ENCODE assay signal across 25 mouse cellular contexts in the genomic region with DNA sequence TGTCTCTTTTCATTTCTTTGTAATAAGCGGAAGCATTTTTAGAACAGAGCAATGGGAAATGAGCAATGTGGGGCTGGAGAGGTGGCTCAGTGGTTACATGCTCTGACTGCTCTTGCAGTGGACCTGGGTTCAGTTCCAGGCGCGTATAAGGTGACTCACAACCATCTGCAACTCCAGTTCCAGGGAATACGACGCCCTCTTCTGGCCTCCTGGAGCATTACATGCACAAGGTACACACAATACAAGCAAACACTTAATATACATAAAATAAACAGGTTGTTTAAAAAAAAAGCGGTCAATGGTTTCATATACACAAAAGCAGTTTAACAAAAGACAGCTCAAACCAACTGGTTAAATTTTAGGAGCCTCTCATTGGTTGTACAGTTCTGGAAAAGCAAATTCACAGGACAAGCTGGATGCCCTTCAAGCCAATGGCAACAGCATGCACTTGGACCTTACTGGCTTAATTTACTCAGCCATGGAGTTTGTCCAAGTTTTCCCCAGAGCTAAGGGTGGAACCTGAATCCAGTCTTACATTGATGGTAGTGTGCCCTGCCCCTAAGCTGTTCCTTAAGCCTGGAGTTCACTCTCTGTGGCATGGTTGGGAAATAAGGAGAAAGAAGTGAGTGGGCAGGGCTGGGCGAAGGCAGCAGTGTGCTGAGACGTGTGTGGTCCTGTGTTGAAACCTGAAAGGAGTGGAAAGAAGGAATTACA. TPM values are rescaled to one million over a fixed set of nuclear protein-coding genes. Genes with fewer than 3 reads are reported as not detected.
A peak's percentile ranks its signal among the peaks of the same experiment; 100 is the strongest.
DNase-seq lines count a peak whose midpoint lies in the region; ATAC-seq and TF ChIP-seq lines count a peak whose summit lies in the region.
"Had no signal": no experiment of that assay in that cellular context is flagged by ENCODE, and none has a peak within 500 bp of the region (broad histone marks: within the 10 kb centered on the region; RNA-seq: fewer than 3 reads in every experiment).

No protein-coding gene starts in this region.

- H3K9me3 ChIP-seq in kidney, postnatal 0 days (replicated peaks; ENCODE audit: low read length): no peaks in the 10 kb centered on the region
- H3K9me3 ChIP-seq in limb, embryonic 10.5 days (replicated peaks): no peaks in the 10 kb centered on the region
- H3K9me3 ChIP-seq: embryonic facial prominence, embryonic 15.5 days; forebrain, embryonic 12.5 days; heart, embryonic 12.5 days had no signal

- H3K4me1 ChIP-seq in kidney, postnatal 0 days (replicated peaks; ENCODE audit: insufficient read depth, low read length): no peaks in the 10 kb centered on the region
- H3K4me1 ChIP-seq in testis, adult 2 months (ENCODE audit: control insufficient read depth, insufficient read depth, low read length): peaks cover 13% of the 10 kb centered on the region
- peaks cover 28% of the 10 kb centered on the region for H3K4me1 ChIP-seq in limb, embryonic 10.5 days

- 73% methylated on average over 8 of the region's 8 CpGs for WGBS in kidney, postnatal 0 days
- 73% methylated on average over 8 of the region's 8 CpGs for WGBS in limb, embryonic 10.5 days

- peaks cover 19% of the 10 kb centered on the region for H3K27me3 ChIP-seq in kidney, postnatal 0 days (ENCODE audit: insufficient read depth, low read length)
- peaks cover 2% of the 10 kb centered on the region for H3K27me3 ChIP-seq in testis, adult 2 months (ENCODE audit: control insufficient read depth, insufficient read depth, low read length)
- peaks cover 43% of the 10 kb centered on the region for H3K27me3 ChIP-seq in limb, embryonic 10.5 days (ENCODE audit: low read depth, poor library complexity, severe bottlenecking)
- H3K27me3 ChIP-seq: CH12.LX had no signal

- no peak overlapping the region for H3K9ac ChIP-seq in kidney, postnatal 0 days (ENCODE audit: low read depth, low read length)
- H3K9ac ChIP-seq: embryonic facial prominence, embryonic 15.5 days; forebrain, embryonic 12.5 days; heart, embryonic 12.5 days had no signal

- H3K36me3 ChIP-seq in kidney, postnatal 0 days (ENCODE audit: insufficient read depth, low read length): no peaks in the 10 kb centered on the region
- no peaks in the 10 kb centered on the region for H3K36me3 ChIP-seq in testis, adult 2 months (ENCODE audit: control insufficient read depth, insufficient read depth, low read length)
- H3K36me3 ChIP-seq in limb, embryonic 10.5 days: no peaks in the 10 kb centered on the region
- H3K36me3 ChIP-seq: embryonic facial prominence, embryonic 15.5 days; forebrain, embryonic 12.5 days; heart, embryonic 12.5 days had no signal

- DNase-seq in kidney, postnatal 0 days (ENCODE audit: low spot score): no peak
- DNase-seq in kidney, adult 8-10 months: no peak
- no peak for DNase-seq in testis, postnatal 10 days (ENCODE audit: low spot score)
- peak; percentile 28 for DNase-seq in ZHBTc4 (ENCODE audit: low read depth, low spot score)
- no peak for DNase-seq in limb, embryonic 10.5 days (ENCODE audit: low spot score)
- DNase-seq: adrenal gland, postnatal 10 days; cerebellum, adult 11 months; cerebellum, adult 8-10 months; cerebellum, postnatal 14 days; gastrocnemius, postnatal 14 days had no signal

- no peak overlapping the region for H3K4me3 ChIP-seq in kidney, postnatal 0 days (replicated peaks; ENCODE audit: low read depth, low read length)
- H3K4me3 ChIP-seq in testis, adult 2 months (ENCODE audit: control insufficient read depth, low read depth, low read length): no peak overlapping the region
- H3K4me3 ChIP-seq in limb, embryonic 10.5 days: no peak overlapping the region
- H3K4me3 ChIP-seq: embryonic facial prominence, embryonic 15.5 days; erythroblast, embryonic 14.5 days; forebrain, embryonic 12.5 days; heart, embryonic 12.5 days had no signal

- no peak overlapping the region for H3K4me2 ChIP-seq in kidney, postnatal 0 days (ENCODE audit: low read length)
- H3K4me2 ChIP-seq: embryonic facial prominence, embryonic 15.5 days; forebrain, embryonic 12.5 days; heart, embryonic 12.5 days had no signal

- TF ChIP-seq POLR2A in testis, adult 2 months (IDR thresholded peaks at IDR 0.05; ENCODE audit: control insufficient read depth, low read depth, low read length): no peak

- no peak for ATAC-seq in kidney, postnatal 0 days (replicated peaks; ENCODE audit: low FRiP score, low read depth)
- ATAC-seq in activated CD4-positive, CD25-positive, alpha-beta regulatory T cell, adult 4 months: no peak
- ATAC-seq: forebrain, embryonic 16.5 days; hindbrain, embryonic 16.5 days; Patski had no signal

- 0 out of 2 replicates have a peak, but pooled peaks have one; percentile 15 for TF ChIP-seq CTCF in kidney, postnatal 0 days (IDR thresholded peaks at IDR 0.05; ENCODE audit: low read depth)
- peak; percentile 34; the same call in 1 of the 2 replicates for TF ChIP-seq CTCF in testis, adult 2 months (IDR thresholded peaks at IDR 0.05; ENCODE audit: control insufficient read depth, insufficient read depth, insufficient replicate concordance, low read depth, low read length)

- H3K27ac ChIP-seq in kidney, postnatal 0 days: no peak overlapping the region
- H3K27ac ChIP-seq in testis, adult 2 months (ENCODE audit: control insufficient read depth, insufficient read depth, low read depth, low read length): no peak overlapping the region
- no peak overlapping the region for H3K27ac ChIP-seq in limb, embryonic 10.5 days
- H3K27ac ChIP-seq: embryonic facial prominence, embryonic 15.5 days; forebrain, embryonic 12.5 days had no signal

RNA-seq across cellular contexts. Expression of gene Gpr12, which starts 1.5 kb away (rescaled TPM):
- polyA plus RNA-seq in kidney, postnatal 0 days (2015; fragmentation: Nextera tagmentation; extraction: Ambion mirVana): 0.61 and 0.68 TPM in 2 replicates
- not detected in 2 replicates for polyA plus RNA-seq in testis, adult 2 months (2012; rRNA removed)
- not detected for polyA plus RNA-seq in activated CD4-positive, CD25-positive, alpha-beta regulatory T cell, adult 4 months (2017; shearing (Covaris generic))
- 0.69 and 0.80 TPM in 2 replicates for polyA plus RNA-seq in limb, embryonic 10.5 days (2016; fragmentation: Nextera tagmentation; extraction: Ambion mirVana)
- polyA plus RNA-seq: erythroblast, embryonic 14.5 days; heart, embryonic 12.5 days; heart, embryonic 16.5 days had no signal

RNA-seq across cellular contexts. Expression of gene Gm3415, which starts 30.6 kb away (rescaled TPM):
- polyA plus RNA-seq in kidney, postnatal 0 days (2015; fragmentation: Nextera tagmentation; extraction: Ambion mirVana): not detected in 2 replicates
- polyA plus RNA-seq in testis, adult 2 months (2012; rRNA removed): 40.1 and 52.1 TPM in 2 replicates
- polyA plus RNA-seq in activated CD4-positive, CD25-positive, alpha-beta regulatory T cell, adult 4 months (2017; shearing (Covaris generic)): not detected
- not detected in 2 replicates for polyA plus RNA-seq in limb, embryonic 10.5 days (2016; fragmentation: Nextera tagmentation; extraction: Ambion mirVana)
- polyA plus RNA-seq: brain, embryonic 14.5 days; embryonic facial prominence, embryonic 11.5 days; embryonic facial prominence, embryonic 15.5 days; erythroblast, embryonic 14.5 days; forebrain, embryonic 12.5 days; forebrain, embryonic 16.5 days; heart, embryonic 12.5 days; heart, embryonic 16.5 days; hindbrain, embryonic 11.5 days; hindbrain, embryonic 16.5 days; intestine, embryonic 14.5 days; Patski had no signal

RNA-seq across cellular contexts. Expression of gene Gm3409, which starts 49.1 kb away (rescaled TPM):
- not detected in 2 replicates for polyA plus RNA-seq in kidney, postnatal 0 days (2015; fragmentation: Nextera tagmentation; extraction: Ambion mirVana)
- 25.7 and 27.9 TPM in 2 replicates for polyA plus RNA-seq in testis, adult 2 months (2012; rRNA removed)
- polyA plus RNA-seq in activated CD4-positive, CD25-positive, alpha-beta regulatory T cell, adult 4 months (2017; shearing (Covaris generic)): not detected
- not detected in 2 replicates for polyA plus RNA-seq in limb, embryonic 10.5 days (2016; fragmentation: Nextera tagmentation; extraction: Ambion mirVana)
- polyA plus RNA-seq: brain, embryonic 14.5 days; embryonic facial prominence, embryonic 11.5 days; embryonic facial prominence, embryonic 15.5 days; erythroblast, embryonic 14.5 days; forebrain, embryonic 12.5 days; forebrain, embryonic 16.5 days; heart, embryonic 12.5 days; heart, embryonic 16.5 days; hindbrain, embryonic 11.5 days; hindbrain, embryonic 16.5 days; intestine, embryonic 14.5 days; Patski had no signal

Comparison
In these comparisons a context has a peak if more than half of its experiments do, and no peak if none do; other contexts are left out.
1. RNA of gene Gm3415, which starts 30.6 kb away (polyA plus RNA-seq): 40.1 to 52.1 TPM in testis, adult 2 months; not detected in kidney, postnatal 0 days, not detected in activated CD4-positive, CD25-positive, alpha-beta regulatory T cell, adult 4 months and not detected in limb, embryonic 10.5 days; every median in the first group is over 10 times any median in the second.
2. RNA of gene Gm3409, which starts 49.1 kb away (polyA plus RNA-seq): 25.7 to 27.9 TPM in testis, adult 2 months; not detected in kidney, postnatal 0 days, not detected in activated CD4-positive, CD25-positive, alpha-beta regulatory T cell, adult 4 months and not detected in limb, embryonic 10.5 days; every median in the first group is over 10 times any median in the second.